Mouse (Mus musculus) lung, postnatal 10 days (tissue): ENCODE measurements at regions not wholly inside any gene's neighbourhood (a gene's known extent, or its start where the extent isn't known, plus 50 kb on each side); places are given as distances from the start of the nearest gene placed in this dataset.

ENCODE experiments used
- DNase-seq: peaks from one replicate; pipeline ENCODE4 v3.0.0; 2021

DNA sequence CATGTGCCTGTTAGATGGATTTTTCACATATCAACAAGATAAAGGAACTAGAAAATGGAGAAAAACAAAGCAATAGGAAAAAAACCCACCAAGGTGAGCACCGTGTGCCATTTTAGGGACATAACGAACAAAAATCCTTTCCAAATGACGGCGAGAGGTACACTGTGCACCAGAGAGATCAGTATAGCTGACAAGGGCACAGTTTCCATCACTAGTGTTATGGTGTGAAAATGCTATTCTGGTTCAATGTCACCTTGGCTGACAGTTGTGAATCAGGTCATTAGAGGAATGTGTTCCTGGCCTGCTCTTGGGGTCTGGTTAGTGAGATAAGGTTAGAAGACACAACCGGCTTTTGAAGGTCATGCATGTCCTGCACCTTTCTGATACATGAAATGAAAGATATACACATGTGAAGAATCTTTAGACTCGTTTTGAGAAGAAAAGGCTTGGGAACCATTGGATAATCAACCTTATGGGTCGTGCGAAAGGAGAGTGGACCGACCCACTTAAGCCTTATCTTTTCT, 76.5 kb upstream of the P2ry1 start:
- DNase-seq: no peak

DNA sequence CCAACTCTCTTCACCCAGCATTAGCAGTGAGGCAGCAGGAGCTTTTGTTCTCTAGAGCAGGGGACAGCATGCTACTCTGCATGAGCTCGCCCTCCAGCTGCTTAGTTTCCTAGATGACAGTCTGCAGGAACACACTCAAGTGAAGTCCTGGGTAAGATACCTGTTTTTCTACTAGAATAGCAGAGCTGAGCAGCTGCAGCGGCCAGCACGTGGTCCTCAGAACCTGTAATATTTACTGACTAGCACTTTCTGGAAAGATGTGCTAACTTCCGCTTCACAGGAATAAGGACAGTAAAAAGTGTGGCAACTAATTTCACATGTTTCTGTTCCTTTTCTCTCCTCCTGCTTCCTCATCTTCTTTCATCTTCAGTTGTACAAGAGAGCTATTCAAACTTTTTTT, 73.7 kb upstream of the P2ry1 start:
- no peak for DNase-seq

DNA sequence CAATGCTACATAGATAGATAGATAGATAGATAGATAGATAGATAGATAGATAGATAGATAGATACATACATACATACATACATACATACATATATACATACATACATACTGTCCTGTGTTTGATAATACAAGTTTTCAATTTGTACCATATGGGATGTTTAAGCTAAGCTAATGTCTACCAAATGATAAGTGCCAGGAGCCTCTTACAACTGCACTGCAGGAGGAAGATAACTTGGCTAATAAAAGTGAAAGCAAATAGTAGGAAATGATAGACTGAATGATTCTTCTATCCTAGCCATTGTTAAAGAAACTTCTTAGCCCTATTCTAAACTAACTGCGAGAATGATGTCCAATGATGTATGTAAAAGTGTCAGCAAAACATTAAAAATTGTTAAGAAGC, 68.1 kb upstream of the P2ry1 start:
- no peak for DNase-seq

DNA sequence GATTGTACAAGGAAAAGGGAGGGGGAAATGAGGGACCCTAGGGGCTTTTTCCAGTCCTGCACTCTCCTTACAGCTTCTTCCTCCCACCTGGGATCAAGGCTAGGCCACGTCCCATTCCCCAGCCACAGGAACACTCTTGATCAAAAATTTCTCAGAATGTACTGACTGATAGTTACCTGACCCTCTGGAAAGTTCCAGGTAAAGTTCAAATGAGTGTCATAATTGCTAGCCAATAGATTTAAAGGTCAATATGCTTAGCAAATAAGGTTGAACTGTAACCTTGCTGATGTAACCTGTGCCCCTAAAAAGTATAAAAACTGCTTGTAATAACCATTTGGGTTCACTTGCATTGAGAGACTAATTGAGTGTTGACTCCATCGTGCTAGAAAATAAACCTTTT, 61.1 kb upstream of the P2ry1 start:
- no peak for DNase-seq

DNA sequence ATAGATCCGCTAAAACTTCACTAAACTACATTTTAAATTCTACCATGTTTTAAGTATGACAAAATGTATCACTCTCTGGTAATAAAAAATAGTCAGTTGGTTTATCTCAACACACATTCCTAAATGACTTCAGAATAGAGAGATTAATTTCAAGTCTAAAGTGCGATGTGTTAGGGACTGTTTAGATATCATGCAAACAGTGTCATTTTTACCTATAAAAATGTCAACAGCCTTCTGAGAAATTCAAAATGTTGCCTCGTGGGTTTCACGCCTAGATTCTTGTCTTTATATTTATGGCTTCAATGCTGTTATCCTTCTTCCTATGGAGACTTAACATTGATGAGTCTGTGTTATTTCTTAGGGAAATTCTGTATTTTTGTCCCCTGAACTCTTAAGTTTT, 53.7 kb upstream of the P2ry1 start:
- no peak for DNase-seq
